Mouse (Mus musculus): ENCODE data around the gene Zfp503. TPM values are rescaled to one million over a fixed set of nuclear protein-coding genes. Genes with fewer than 3 reads are reported as not detected.

The Zfp503 gene
- total and polyA plus RNA-seq, 3 experiments, result 0.96 to 2.1 TPM; not detected in 1

DNA sequence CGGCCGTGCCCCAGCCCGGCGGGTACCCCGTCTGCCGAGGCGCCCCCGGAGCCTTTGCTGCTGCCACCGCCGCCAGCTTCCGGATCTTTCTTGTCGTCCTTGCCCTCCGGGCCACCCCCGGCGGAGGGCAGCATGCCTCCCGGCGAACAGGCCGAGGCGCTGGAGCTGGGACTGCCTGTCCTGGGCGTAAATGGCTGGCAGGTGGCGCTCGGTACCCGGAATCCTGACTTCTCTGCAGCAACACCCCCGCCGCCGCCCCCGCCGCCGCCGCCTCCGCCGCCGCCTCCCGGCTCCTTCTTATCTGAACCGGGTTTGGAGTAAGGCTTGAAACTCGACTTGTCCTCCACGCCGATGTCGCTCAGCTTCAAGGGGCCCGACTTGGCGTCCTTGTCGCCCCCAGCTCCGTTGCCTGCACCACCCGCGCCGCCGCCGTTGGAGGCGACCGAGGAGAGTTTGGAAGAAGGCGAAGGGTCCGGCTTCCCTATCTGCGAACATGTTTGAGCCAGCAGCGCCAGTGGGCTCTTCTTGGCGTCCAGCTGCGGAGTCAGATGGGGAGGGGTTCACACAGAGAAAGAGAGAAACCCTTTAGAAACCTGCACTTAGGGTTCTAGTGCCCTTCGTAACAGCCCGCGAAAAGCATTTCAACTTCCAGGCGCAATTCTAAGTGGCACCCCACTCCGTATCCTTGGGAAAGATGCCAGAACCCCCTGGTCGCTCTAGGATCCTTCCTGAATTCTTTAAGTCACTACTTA is 3.2 kb downstream of the Zfp503 start:
- H3K27ac ChIP-seq (ENCODE audit: control insufficient read depth, low read depth, low read length), result no peak overlapping the region
- H3K4me3 ChIP-seq (ENCODE audit: control insufficient read depth in 1 of 2, insufficient read depth in 1 of 2, low read depth in 2 of 2, low read length in 2 of 2), result peak overlapping the region in 1 of 2 experiments; percentile 82; a peak in 2 of 4 replicates

DNA sequence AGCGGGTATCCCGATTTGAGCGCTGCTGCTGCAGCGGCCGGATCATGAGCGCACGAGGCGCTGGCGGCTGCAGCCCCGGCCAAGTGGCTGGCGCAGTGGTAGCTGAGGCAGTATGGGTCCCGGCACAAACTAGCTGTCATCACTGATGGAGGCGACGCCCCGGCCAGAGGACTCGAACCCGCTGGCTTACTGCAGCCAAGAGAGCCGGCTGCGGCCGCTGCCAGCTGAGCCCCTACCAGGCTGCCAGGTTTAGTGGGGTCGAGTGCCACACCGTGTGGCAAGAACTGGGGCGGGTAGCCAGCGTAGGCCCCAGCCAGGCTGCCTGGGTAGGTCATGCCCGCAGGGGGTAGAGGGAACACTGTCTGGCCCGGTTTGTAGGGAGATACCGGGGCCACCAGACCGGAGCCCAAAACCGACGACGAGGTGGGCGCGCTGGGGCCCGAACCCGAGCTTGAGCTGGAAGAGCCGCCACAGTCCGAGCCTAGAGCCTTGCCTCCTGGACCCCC is 3.9 kb downstream of the Zfp503 start:
- TF ChIP-seq ZKSCAN1 (IDR thresholded peaks at IDR 0.05; ENCODE audit: low read depth, low read length) (no peak), MAFK (IDR thresholded peaks at IDR 0.05; ENCODE audit: borderline replicate concordance, low read depth, low read length) (no peak), GATA1 (IDR thresholded peaks at IDR 0.05; ENCODE audit: low read depth, low read length) (no peak), USF2 (IDR thresholded peaks at IDR 0.05; ENCODE audit: borderline replicate concordance in 1 of 2, insufficient read depth in 1 of 2, low read depth in 1 of 2, low read length in 2 of 2) (no peak), E2F4 (IDR thresholded peaks at IDR 0.05; ENCODE audit: borderline replicate concordance, low read depth, low read length) (no peak), BHLHE40 (IDR thresholded peaks at IDR 0.05; ENCODE audit: borderline replicate concordance, low read depth, low read length) (no peak), POLR2A (IDR thresholded peaks at IDR 0.05; ENCODE audit: control insufficient read depth in 1 of 2, insufficient read depth in 1 of 2, low read depth in 1 of 2, low read length in 2 of 2, poor library complexity in 1 of 2) (no peak), MYC (IDR thresholded peaks at IDR 0.05; ENCODE audit: low read depth, low read length) (no peak), RCOR1 (IDR thresholded peaks at IDR 0.05; ENCODE audit: low read depth, low read length) (no peak), CHD2 (IDR thresholded peaks at IDR 0.05; ENCODE audit: low read length) (no peak), ZC3H11A (IDR thresholded peaks at IDR 0.05; ENCODE audit: low read depth, low read length) (no peak), ZMIZ1 (IDR thresholded peaks at IDR 0.05; ENCODE audit: low read depth, low read length) (no peak), POLR2AphosphoS2 (IDR thresholded peaks at IDR 0.05; ENCODE audit: low read length) (no peak), NRF1 (IDR thresholded peaks at IDR 0.05; ENCODE audit: insufficient read depth, low read depth, low read length, poor library complexity, severe bottlenecking) (no peak), MAX (IDR thresholded peaks at IDR 0.05; ENCODE audit: low read length) (no peak), POLR2AphosphoS5 (IDR thresholded peaks at IDR 0.05; ENCODE audit: borderline replicate concordance, low read depth, low read length) (no peak), ZNF384 (IDR thresholded peaks at IDR 0.05; ENCODE audit: low read depth, low read length) (no peak), MAZ (IDR thresholded peaks at IDR 0.05; ENCODE audit: low read depth, low read length) (no peak), SIN3A (IDR thresholded peaks at IDR 0.05; ENCODE audit: low read length) (no peak), MEF2A (IDR thresholded peaks at IDR 0.05; ENCODE audit: extremely low read depth, insufficient replicate concordance, low read depth, low read length, poor library complexity, severe bottlenecking) (no peak)
- no peaks in the 10 kb centered on the region for H3K9me3 ChIP-seq (replicated peaks; ENCODE audit: insufficient read depth, low read length)
- peaks cover 0 to 3% of the 10 kb centered on the region in 2 experiments; a peak in 1 of 4 replicates for H3K4me1 ChIP-seq (ENCODE audit: control insufficient read depth in 1 of 2, insufficient read depth in 2 of 2, low read length in 2 of 2)
- no peak overlapping the region for H3K27ac ChIP-seq (ENCODE audit: control insufficient read depth, low read depth, low read length)
- no peak overlapping the region for H3K4me3 ChIP-seq (ENCODE audit: control insufficient read depth in 1 of 2, insufficient read depth in 1 of 2, low read depth in 2 of 2, low read length in 2 of 2)
- no peaks in the 10 kb centered on the region for H3K27me3 ChIP-seq (ENCODE audit: control insufficient read depth in 1 of 2, insufficient read depth in 2 of 2, low read length in 2 of 2)
- H3K79me2 ChIP-seq (ENCODE audit: control insufficient read depth, insufficient read depth, low read length, poor library complexity), result peaks cover 6% of the 10 kb centered on the region
- no peak overlapping the region for H3K9ac ChIP-seq (ENCODE audit: control insufficient read depth, low read depth, low read length, poor library complexity, severe bottlenecking)
- H3K36me3 ChIP-seq (ENCODE audit: control insufficient read depth in 1 of 2, insufficient read depth in 2 of 2, low read length in 2 of 2), result no peaks in the 10 kb centered on the region; a peak in 2 of 4 replicates
- DNase-seq (ENCODE audit: low read depth, low spot score), result no peak

More for the DNA sequence above, 3.2 kb downstream of the Zfp503 start:
- Histone ChIP-seq H3K4me1 (ENCODE audit: control insufficient read depth in 1 of 2, insufficient read depth in 2 of 2, low read length in 2 of 2) (peaks cover 0 to 3% of the 10 kb centered on the region in 2 experiments; a peak in 1 of 4 replicates), H3K27me3 (ENCODE audit: control insufficient read depth in 1 of 2, insufficient read depth in 2 of 2, low read length in 2 of 2) (no peaks in the 10 kb centered on the region), H3K9ac (ENCODE audit: control insufficient read depth, low read depth, low read length, poor library complexity, severe bottlenecking) (no peak overlapping the region), H3K9me3 (replicated peaks; ENCODE audit: insufficient read depth, low read length) (no peaks in the 10 kb centered on the region), H3K79me2 (ENCODE audit: control insufficient read depth, insufficient read depth, low read length, poor library complexity) (peaks cover 6% of the 10 kb centered on the region), H3K36me3 (ENCODE audit: control insufficient read depth in 1 of 2, insufficient read depth in 2 of 2, low read length in 2 of 2) (no peaks in the 10 kb centered on the region; a peak in 2 of 4 replicates)
- TF ChIP-seq HCFC1 (IDR thresholded peaks at IDR 0.05; ENCODE audit: low read depth, low read length) (no peak), GATA1 (IDR thresholded peaks at IDR 0.05; ENCODE audit: low read depth, low read length) (no peak), JUND (IDR thresholded peaks at IDR 0.05; ENCODE audit: low read depth, low read length) (no peak), ETS1 (IDR thresholded peaks at IDR 0.05; ENCODE audit: low read depth, low read length) (no peak), ZKSCAN1 (IDR thresholded peaks at IDR 0.05; ENCODE audit: low read depth, low read length) (no peak), BHLHE40 (IDR thresholded peaks at IDR 0.05; ENCODE audit: borderline replicate concordance, low read depth, low read length) (no peak), ZC3H11A (IDR thresholded peaks at IDR 0.05; ENCODE audit: low read depth, low read length) (no peak), MYB (IDR thresholded peaks at IDR 0.05; ENCODE audit: low read depth, low read length) (no peak), EP300 (IDR thresholded peaks at IDR 0.05; ENCODE audit: low read depth in 1 of 2, low read length in 2 of 2) (no peak), TAL1 (IDR thresholded peaks at IDR 0.05; ENCODE audit: low read length) (no peak), ELF1 (IDR thresholded peaks at IDR 0.05; ENCODE audit: low read depth, low read length) (no peak), GABPA (IDR thresholded peaks at IDR 0.05; ENCODE audit: low read depth, low read length) (no peak), POLR2A (IDR thresholded peaks at IDR 0.05; ENCODE audit: control insufficient read depth in 1 of 2, insufficient read depth in 1 of 2, low read depth in 1 of 2, low read length in 2 of 2, poor library complexity in 1 of 2) (no peak), CHD2 (IDR thresholded peaks at IDR 0.05; ENCODE audit: low read length) (no peak), USF2 (IDR thresholded peaks at IDR 0.05; ENCODE audit: borderline replicate concordance in 1 of 2, insufficient read depth in 1 of 2, low read depth in 1 of 2, low read length in 2 of 2) (no peak), MEF2A (IDR thresholded peaks at IDR 0.05; ENCODE audit: extremely low read depth, insufficient replicate concordance, low read depth, low read length, poor library complexity, severe bottlenecking) (no peak), SMC3 (IDR thresholded peaks at IDR 0.05; ENCODE audit: low read depth, low read length) (no peak), CTCF (IDR thresholded peaks at IDR 0.05 in 2 of 3, conservative IDR thresholded peaks at IDR 0.05 in 1 of 3; ENCODE audit: control insufficient read depth in 1 of 3, insufficient read depth in 1 of 3, low read depth in 2 of 3, low read length in 3 of 3, poor library complexity in 1 of 3, severe bottlenecking in 1 of 3) (no peak), ZMIZ1 (IDR thresholded peaks at IDR 0.05; ENCODE audit: low read depth, low read length) (no peak), POLR2AphosphoS2 (IDR thresholded peaks at IDR 0.05; ENCODE audit: low read length) (no peak)
- no peak for DNase-seq (ENCODE audit: low read depth, low spot score)

All from MEL (cell line).